Mouse (Mus musculus): Measurements from ENCODE around the gene Polr1b. TPM values are rescaled to one million over a fixed set of nuclear protein-coding genes. Genes with fewer than 3 reads are reported as not detected.

The Polr1b gene
- polyA plus RNA-seq, 1 experiment from 2014 or later: 17.8 TPM

DNA sequence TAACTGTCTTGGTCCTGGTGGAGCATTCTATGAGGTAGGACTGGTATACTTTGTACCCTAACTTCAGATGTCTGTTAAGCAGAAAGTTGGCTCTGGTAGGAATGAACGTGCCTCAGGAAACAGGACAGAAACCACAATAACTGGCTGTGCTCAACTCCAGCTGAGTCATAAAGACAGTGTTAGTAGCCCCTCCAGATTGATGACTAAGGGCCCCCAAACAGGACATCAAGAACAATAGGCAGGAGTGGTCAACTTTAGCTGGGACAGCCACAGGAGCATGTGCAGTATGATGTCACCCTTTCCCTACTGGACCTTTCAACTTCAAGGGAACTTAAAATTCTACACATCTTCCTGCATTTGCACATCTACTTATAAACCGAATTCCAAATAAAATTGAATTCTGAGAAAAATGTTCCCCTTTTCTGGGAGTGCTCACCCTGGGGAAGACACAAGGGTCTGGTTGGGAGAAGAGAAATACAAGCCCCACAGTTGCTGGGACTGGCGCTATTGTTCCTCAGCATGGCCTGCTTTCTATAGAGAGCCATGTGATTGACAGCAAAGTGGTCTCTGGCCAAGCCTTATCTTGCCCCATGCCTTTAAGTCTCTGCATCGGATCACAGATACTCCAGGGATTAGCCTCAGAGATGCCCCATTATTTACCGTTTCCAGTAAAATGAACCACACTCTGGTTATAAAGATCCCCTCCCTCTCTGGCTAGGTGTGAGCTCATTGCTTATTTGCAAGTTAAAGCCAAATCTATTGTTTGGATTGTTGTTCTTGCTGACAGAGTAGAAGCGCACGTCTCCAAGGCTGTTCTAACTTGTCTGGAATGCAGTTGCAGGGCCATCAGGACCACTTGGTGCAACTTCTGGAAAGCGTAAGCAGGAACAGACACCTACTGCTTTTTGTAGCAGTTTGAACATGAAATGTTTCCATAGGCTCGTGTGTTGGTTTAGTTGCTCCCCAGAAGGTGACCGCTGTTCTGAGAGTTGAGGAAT lies 66.0 kb downstream of the Polr1b start:
- no peak for ATAC-seq (replicated peaks)
- H3K27ac ChIP-seq (replicated peaks): no peak overlapping the region
- H3K9ac ChIP-seq (replicated peaks): no peak overlapping the region
- H3K4me1 ChIP-seq: no peaks in the 10 kb centered on the region
- no peaks in the 10 kb centered on the region for H3K27me3 ChIP-seq
- no peak overlapping the region for H3K4me2 ChIP-seq (replicated peaks)
- no peak overlapping the region for H3K4me3 ChIP-seq
- WGBS: 57% methylated on average over 10 of the region's 10 CpGs
- H3K36me3 ChIP-seq: no peaks in the 10 kb centered on the region
- no peaks in the 10 kb centered on the region for H3K9me3 ChIP-seq

DNA sequence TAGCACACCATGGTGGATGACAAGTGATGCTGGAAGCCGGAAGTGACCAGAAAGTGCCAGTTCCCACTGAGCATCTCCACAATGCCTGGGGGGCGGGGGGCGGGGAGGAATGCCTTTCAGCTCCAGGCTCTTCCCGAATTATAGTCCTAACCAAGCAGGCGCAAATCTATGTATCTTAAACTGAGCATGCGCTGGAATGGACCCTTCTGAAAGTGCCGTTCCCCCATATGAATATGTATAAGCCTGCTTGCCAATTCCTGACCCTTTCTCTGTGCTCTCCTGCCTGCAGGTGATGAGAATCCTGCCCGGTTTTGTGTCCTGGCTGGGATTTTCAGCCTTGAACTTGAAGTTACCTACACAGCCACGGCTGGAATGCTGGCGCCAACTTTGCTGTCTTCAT lies 72.6 kb downstream of the Polr1b start:
- H3K4me3 ChIP-seq: no peak overlapping the region
- no peak overlapping the region for H3K4me2 ChIP-seq (replicated peaks)
- WGBS: 53% methylated on average over 10 of the region's 10 CpGs
- no peak overlapping the region for H3K27ac ChIP-seq (replicated peaks)
- H3K27me3 ChIP-seq: no peaks in the 10 kb centered on the region
- H3K9ac ChIP-seq (replicated peaks): no peak overlapping the region
- H3K4me1 ChIP-seq: 0 out of 2 replicates have a peak, but pooled peaks cover 2% of the 10 kb centered on the region
- no peaks in the 10 kb centered on the region for H3K9me3 ChIP-seq
- H3K36me3 ChIP-seq: no peaks in the 10 kb centered on the region
- no peak for ATAC-seq (replicated peaks)

DNA sequence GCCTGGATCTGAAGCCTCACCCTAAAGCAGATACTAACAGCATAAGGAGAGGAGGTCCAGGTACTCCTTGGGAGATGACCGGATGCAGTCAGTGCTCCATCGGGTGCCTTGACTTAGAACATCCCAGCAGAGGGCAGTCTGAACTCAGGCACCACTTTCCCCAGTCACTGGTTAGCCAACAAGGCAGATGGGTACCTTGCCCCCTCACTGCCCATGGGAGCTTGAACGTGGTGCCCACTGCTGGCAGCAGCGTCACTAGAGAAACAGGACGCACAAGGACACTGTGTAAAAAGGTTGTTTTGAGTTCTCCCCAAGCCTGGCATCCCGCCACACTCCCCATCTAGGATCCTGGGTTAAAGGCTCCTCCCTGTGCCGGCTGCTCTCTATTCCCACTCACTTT lies 73.7 kb downstream of the Polr1b start:
- WGBS: 31% methylated on average over 7 of the region's 7 CpGs
- H3K36me3 ChIP-seq: no peaks in the 10 kb centered on the region
- no peaks in the 10 kb centered on the region for H3K27me3 ChIP-seq
- H3K9me3 ChIP-seq: no peaks in the 10 kb centered on the region
- H3K4me3 ChIP-seq: no peak overlapping the region
- 0 out of 2 replicates have a peak, but pooled peaks cover 2% of the 10 kb centered on the region for H3K4me1 ChIP-seq
- no peak overlapping the region for H3K4me2 ChIP-seq (replicated peaks)
- no peak overlapping the region for H3K27ac ChIP-seq (replicated peaks)
- no peak overlapping the region for H3K9ac ChIP-seq (replicated peaks)
- peak; percentile 41; the same call in 1 of the 2 replicates for ATAC-seq (replicated peaks)

DNA sequence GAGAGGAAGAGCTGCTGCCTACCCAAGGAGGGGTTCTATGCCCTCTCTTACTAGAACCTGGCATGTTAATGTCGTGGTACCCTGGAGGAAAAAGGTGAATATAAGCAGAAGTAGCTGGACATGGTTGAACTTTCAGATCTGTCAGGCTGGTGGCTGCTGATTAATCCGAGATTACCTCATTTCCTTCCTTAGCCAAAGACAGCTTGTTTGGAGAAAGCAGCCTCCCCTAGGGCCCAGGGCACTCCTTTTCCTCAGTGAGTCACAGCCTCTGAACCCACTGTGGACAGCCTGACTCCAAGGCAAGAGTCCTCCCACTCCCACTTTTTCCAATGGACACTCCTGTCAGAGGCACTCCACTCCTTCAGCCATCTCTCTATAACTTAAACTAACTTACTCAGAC lies 74.8 kb downstream of the Polr1b start:
- Histone ChIP-seq H3K27ac (replicated peaks) (no peak overlapping the region), H3K4me3 (no peak overlapping the region), H3K9ac (replicated peaks) (no peak overlapping the region), H3K4me1 (0 out of 2 replicates have a peak, but pooled peaks cover 2% of the 10 kb centered on the region), H3K4me2 (replicated peaks) (no peak overlapping the region), H3K36me3 (no peaks in the 10 kb centered on the region), H3K9me3 (no peaks in the 10 kb centered on the region), H3K27me3 (no peaks in the 10 kb centered on the region)
- 76% methylated on average over 2 of the region's 2 CpGs for whole genome bisulfite sequencing
- no peak for ATAC-seq (replicated peaks)

Other genes starting within 250 kb of the Polr1b start
- 2.0 and 2.1 TPM in 2 replicates for gene Fbln7, start 238.0 kb upstream of the Polr1b start, polyA plus RNA-seq (2015; fragmentation: Nextera tagmentation; extraction: Ambion mirVana)
- gene Zc3h8, start 156.9 kb upstream of the Polr1b start, polyA plus RNA-seq (2015; fragmentation: Nextera tagmentation; extraction: Ambion mirVana): 10.5 and 11.3 TPM in 2 replicates
- gene Zc3h6, start 133.6 kb upstream of the Polr1b start, polyA plus RNA-seq (2015; fragmentation: Nextera tagmentation; extraction: Ambion mirVana): 4.8 and 5.4 TPM in 2 replicates
- 24.4 and 26.3 TPM in 2 replicates for gene Gm10762, start 133.3 kb upstream of the Polr1b start, polyA plus RNA-seq (2015; fragmentation: Nextera tagmentation; extraction: Ambion mirVana)
- gene Vinac1, start 52.8 kb upstream of the Polr1b start, polyA plus RNA-seq (2015; fragmentation: Nextera tagmentation; extraction: Ambion mirVana): 0.25 and 0.36 TPM in 2 replicates
- gene Ttl, start 35.1 kb upstream of the Polr1b start, polyA plus RNA-seq (2015; fragmentation: Nextera tagmentation; extraction: Ambion mirVana): 31.7 and 32.4 TPM in 2 replicates
- gene Chchd5, start 28.7 kb downstream of the Polr1b start, polyA plus RNA-seq (2015; fragmentation: Nextera tagmentation; extraction: Ambion mirVana): 22.5 and 26.2 TPM in 2 replicates
- gene Slc20a1, start 97.8 kb downstream of the Polr1b start, polyA plus RNA-seq (2015; fragmentation: Nextera tagmentation; extraction: Ambion mirVana): 58.8 TPM in 2 replicates
- 22.2 and 24.3 TPM in 2 replicates for gene Ckap2l, start 196.2 kb downstream of the Polr1b start, polyA plus RNA-seq (2015; fragmentation: Nextera tagmentation; extraction: Ambion mirVana)
- 0.26 and 0.29 TPM in 2 replicates for gene Il1a, start 209.0 kb downstream of the Polr1b start, polyA plus RNA-seq (2015; fragmentation: Nextera tagmentation; extraction: Ambion mirVana)